Mouse (Mus musculus) left cerebral cortex, postnatal 14 days (tissue): ENCODE results near the gene Pzp. TPM values are rescaled to one million over a fixed set of nuclear protein-coding genes. Genes with fewer than 3 reads are reported as not detected.
A peak's percentile ranks its signal among the peaks of the same experiment; 100 is the strongest.

ENCODE experiments used
- DNase-seq, 2 experiments: peaks; one replicate each; pipeline ENCODE4 v3.0.0; 2021 to 2022; ENCODE audit warnings: low spot score in 2 of 2, mixed read lengths in 1 of 2
- intact Hi-C: fragments of 180-260 bp; cut with DNase I; formaldehyde crosslinking; loops from one replicate; pipeline ENCODE4 v1.15.1; 2025
- long read RNA-seq, 2 experiments: library from polyadenylated mRNA; stranded (forward); transcript quantifications; one replicate each; pipeline ENCODE4 v2.0.0; 2021
- total RNA-seq, 2 experiments: library from RNA; stranded (reverse); gene quantifications; 2 replicates each; pipeline ENCODE4 v1.2.3; 2021

The Pzp gene
- under 1 TPM in 1 of 2 experiments, not detected in 1; 0.09 TPM for total RNA-seq
- long read RNA-seq, experiment 1, result 0 reads
- long read RNA-seq, experiment 2, partial matches to known transcripts, result 0 of 1 reads
- long read RNA-seq, experiment 2, other reads (novel, unspliced or antisense), result 1 of 1 reads

GRCm38 (mm10) chr6:128526601-128527000, at the start of gene Pzp:
Pzp (minus strand) TSS chr6:128526720.
- DNase-seq, result no peak
- intact Hi-C loops, result no loop called here

- intact Hi-C loops, result no loop called here
- no peak for DNase-seq
Measured at GRCm38 (mm10) chr6:128566589-128566988, 40.1 kb upstream of the Pzp start.

GRCm38 (mm10) chr6:128554049-128554448, 27.5 kb upstream of the Pzp start:
- intact Hi-C loops, result no loop called here
- no peak for DNase-seq

GRCm38 (mm10) chr6:128549463-128550452, 23.2 kb upstream of the Pzp start:
- intact Hi-C loops, result no loop called here

GRCm38 (mm10) chr6:128548532-128548931, 22.0 kb upstream of the Pzp start:
- DNase-seq, result no peak
- intact Hi-C loops, result no loop called here

More at GRCm38 (mm10) chr6:128549463-128550452, 23.2 kb upstream of the Pzp start:
- no peak for DNase-seq

GRCm38 (mm10) chr6:128545402-128545801, 18.9 kb upstream of the Pzp start:
- no peak for DNase-seq
- intact Hi-C loops, result no loop called here

- intact Hi-C loops, result no loop called here
- DNase-seq, result peak; percentile 25 to 31
Measured at GRCm38 (mm10) chr6:128543226-128543625, 16.7 kb upstream of the Pzp start.

- no peak for DNase-seq
- intact Hi-C loops, result no loop called here
Measured at GRCm38 (mm10) chr6:128535250-128535649, 8.7 kb upstream of the Pzp start.

- intact Hi-C loops, result no loop called here
- DNase-seq, result no peak
Measured at GRCm38 (mm10) chr6:128533296-128533695, 6.8 kb upstream of the Pzp start.

- no peak for DNase-seq
- intact Hi-C loops, result no loop called here
Measured at GRCm38 (mm10) chr6:128532701-128533100, 6.2 kb upstream of the Pzp start.

- intact Hi-C loops, result no loop called here
Measured at GRCm38 (mm10) chr6:128528491-128528890, 2.0 kb upstream of the Pzp start.

GRCm38 (mm10) chr6:128527110-128527509, 590 bp upstream of the Pzp start:
- DNase-seq, result no peak
- intact Hi-C loops, result no loop called here

More at GRCm38 (mm10) chr6:128528491-128528890, 2.0 kb upstream of the Pzp start:
- no peak for DNase-seq

- intact Hi-C loops, result no loop called here
- DNase-seq, result no peak
Measured at GRCm38 (mm10) chr6:128525801-128526200, 719 bp downstream of the Pzp start.

- no peak for DNase-seq
- intact Hi-C loops, result no loop called here
Measured at GRCm38 (mm10) chr6:128523360-128523759, 3.2 kb downstream of the Pzp start.

- intact Hi-C loops, result no loop called here
- no peak for DNase-seq
Measured at GRCm38 (mm10) chr6:128519159-128519558, 7.4 kb downstream of the Pzp start.

- DNase-seq, result peak; percentile 15 to 28
- intact Hi-C loops, result no loop called here
Measured at GRCm38 (mm10) chr6:128505676-128506236, 20.8 kb downstream of the Pzp start.

- intact Hi-C loops, result no loop called here
Measured at GRCm38 (mm10) chr6:128504743-128505142, 21.8 kb downstream of the Pzp start.

GRCm38 (mm10) chr6:128495346-128495745, 31.2 kb downstream of the Pzp start:
- no peak for DNase-seq
- intact Hi-C loops, result no loop called here

More at GRCm38 (mm10) chr6:128504743-128505142, 21.8 kb downstream of the Pzp start:
- no peak for DNase-seq

- intact Hi-C loops, result no loop called here
- no peak for DNase-seq
Measured at GRCm38 (mm10) chr6:128494646-128495331, 31.7 kb downstream of the Pzp start.

- intact Hi-C loops, result no loop called here
- no peak for DNase-seq
Measured at GRCm38 (mm10) chr6:128491916-128492315, 34.6 kb downstream of the Pzp start.
